Mouse (Mus musculus): ENCODE measurements around the gene Lsm7. TPM values are rescaled to one million over a fixed set of nuclear protein-coding genes. Genes with fewer than 3 reads are reported as not detected.
"Not testable (repeated sequence)": the region's sequence is repeated elsewhere in the genome, so short reads cannot be mapped to it uniquely, and the experiment has no call there.

Lsm7 gene
- total RNA-seq, 2 experiments from 2014 or later, result 29.9 to 35.0 TPM

- no peak for DNase-seq
Observed at GRCm38 (mm10) chr10:80832818-80833217, 22.2 kb downstream of the Lsm7 start.

- DNase-seq, result peak; percentile 62
Observed at GRCm38 (mm10) chr10:80831136-80831535, 23.9 kb downstream of the Lsm7 start.

GRCm38 (mm10) chr10:80829359-80830278, 25.4 kb downstream of the Lsm7 start:
- no peak for DNase-seq

DNA sequence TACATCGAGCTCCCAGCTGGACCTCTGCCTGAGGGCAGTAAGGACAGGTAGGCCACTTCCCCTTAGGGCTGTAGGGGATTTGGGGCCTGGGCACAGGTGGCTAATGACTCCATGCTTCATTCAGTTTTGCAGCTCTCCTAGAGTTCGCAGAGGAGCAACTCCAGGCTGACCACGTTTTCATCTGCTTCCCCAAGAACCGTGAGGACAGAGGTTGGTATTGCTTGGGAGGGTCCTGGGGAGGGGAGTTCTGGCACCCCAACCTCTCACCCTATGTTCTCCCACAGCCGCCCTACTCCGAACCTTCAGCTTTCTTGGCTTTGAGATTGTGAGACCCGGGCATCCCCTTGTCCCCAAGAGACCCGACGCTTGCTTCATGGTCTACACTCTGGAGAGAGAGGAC, 26.4 kb downstream of the Lsm7 start:
- not testable (repeated sequence) for DNase-seq

GRCm38 (mm10) chr10:80827870-80828420, 27.1 kb downstream of the Lsm7 start:
- DNase-seq, result no peak

GRCm38 (mm10) chr10:80827063-80827869, 27.7 kb downstream of the Lsm7 start:
- no peak for DNase-seq

- peak; percentile 98 for DNase-seq
Observed at GRCm38 (mm10) chr10:80826151-80827062, 28.6 kb downstream of the Lsm7 start, which contains the start of gene Oaz1. Gene Oaz1, plus strand, starts transcription at chr10:80826656.

DNA sequence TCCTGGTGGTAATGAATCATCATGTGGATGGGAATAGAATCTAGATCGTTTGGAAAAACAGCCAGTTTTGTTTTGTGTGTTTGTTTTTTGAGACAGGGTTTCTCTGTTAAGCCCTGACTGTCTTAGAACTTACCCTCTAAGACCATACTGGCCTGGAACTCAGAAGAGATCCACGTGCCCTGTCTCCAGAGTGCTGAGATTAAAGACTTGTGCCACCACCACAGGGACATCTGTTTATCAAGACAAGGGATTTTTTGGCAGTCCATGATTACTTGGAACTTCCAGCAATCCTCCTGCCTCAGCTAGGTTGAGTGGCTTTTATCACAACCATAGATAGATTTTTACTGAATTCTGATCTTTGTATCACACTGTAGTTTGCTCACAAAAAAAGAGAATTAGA, 30.2 kb downstream of the Lsm7 start:
- no peak for DNase-seq

GRCm38 (mm10) chr10:80823847-80824643, 31.0 kb downstream of the Lsm7 start:
- DNase-seq, result no peak

DNA sequence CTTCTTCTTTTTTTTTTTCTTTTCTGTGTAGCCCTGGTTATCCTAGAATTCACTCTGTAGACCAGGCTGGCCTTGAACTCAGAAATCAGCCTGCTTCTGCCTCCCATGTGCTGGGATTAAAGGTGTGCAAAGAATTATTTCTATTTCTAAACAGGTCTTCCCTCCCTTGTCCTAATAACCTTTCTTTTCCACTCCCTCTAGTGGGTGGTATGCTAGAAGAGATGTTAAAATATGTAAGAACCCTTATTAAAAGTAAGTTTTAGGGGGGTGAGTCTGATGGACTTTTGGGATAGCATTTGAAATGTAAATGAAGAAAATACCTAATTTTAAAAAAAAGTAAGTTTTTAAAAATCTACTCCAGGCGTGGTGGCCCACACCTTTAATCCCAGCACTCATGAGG, 31.7 kb downstream of the Lsm7 start:
- no peak for DNase-seq

GRCm38 (mm10) chr10:80822528-80822927, 32.5 kb downstream of the Lsm7 start:
- no peak for DNase-seq

GRCm38 (mm10) chr10:80821991-80822390, 33.0 kb downstream of the Lsm7 start:
- DNase-seq, result no peak

GRCm38 (mm10) chr10:80819406-80819805, 35.6 kb downstream of the Lsm7 start:
- DNase-seq, result no peak

DNA sequence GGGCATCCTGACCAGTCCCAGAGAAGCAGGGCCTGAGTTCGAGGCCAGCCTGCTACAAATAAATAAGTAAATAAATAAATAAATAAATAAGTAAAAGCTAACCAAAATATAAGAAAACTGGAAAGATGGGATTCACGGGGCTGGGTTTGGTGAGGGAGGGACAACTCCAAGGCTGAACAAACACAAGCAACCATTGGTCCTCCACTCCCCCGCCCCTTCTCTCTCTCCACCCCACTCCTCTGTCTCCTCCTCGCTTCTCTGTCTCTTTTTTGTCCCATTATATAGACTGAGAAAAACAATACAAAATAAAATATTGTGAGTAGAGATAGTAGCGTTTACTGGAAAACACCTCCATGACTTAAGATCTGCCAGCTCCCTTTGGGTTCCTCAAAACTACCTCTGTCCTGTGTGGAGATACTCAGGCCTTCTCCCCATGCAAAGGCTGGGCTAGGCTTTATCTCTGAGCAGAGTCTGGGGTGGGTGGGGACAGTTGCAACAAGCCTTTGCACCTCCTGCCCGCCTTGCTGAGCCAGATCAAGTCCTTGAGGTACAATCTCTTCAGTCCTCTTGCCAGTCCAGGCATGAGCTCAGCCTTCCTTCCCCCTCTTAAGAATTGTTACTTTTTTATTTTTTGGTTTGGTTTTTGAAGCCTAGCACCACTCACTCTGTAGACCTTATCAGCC, 36.3 kb downstream of the Lsm7 start:
- no peak for DNase-seq

DNA sequence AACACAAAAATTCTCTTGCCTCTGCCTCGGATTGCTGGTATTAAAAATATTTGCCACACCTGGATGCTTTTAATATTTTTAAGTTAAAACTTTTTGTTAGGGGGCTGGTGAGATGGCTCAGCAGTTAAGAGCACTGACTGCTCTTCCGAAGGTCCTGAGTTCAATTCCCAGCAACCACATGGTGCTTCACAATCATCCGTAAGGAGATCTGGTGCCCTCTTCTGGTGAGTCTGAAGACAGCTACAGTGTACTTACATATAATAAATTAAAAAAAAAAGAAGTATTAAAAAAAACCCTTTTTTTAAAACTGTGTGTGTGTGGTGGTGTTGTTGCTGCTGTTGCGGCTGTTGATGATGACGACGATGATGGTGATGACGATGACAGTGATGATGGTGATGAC, 37.1 kb downstream of the Lsm7 start:
- DNase-seq, result not testable (repeated sequence)

GRCm38 (mm10) chr10:80817164-80817563, 37.8 kb downstream of the Lsm7 start:
- DNase-seq, result no peak

- DNase-seq, result not testable (repeated sequence)
Observed at GRCm38 (mm10) chr10:80816303-80816702, 38.7 kb downstream of the Lsm7 start.

DNA sequence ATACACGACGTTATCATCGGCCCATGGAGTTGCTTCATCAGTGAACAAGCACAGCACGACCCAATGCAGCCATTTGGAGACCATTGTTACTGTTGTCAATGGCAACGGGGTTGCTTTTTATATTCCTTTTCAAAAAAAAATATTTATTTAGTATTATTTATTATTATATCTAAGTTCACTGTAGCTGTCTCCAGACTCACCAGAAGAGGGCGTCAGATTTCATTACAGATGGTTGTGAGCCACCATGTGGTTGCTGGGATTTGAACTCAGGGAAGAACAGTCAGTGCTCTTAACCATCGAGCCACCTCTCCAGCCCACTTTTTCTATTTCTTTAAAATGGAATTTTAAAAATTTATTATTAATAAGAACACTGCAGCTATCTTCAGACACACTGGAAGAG, 40.2 kb downstream of the Lsm7 start:
- DNase-seq, result no peak

DNA sequence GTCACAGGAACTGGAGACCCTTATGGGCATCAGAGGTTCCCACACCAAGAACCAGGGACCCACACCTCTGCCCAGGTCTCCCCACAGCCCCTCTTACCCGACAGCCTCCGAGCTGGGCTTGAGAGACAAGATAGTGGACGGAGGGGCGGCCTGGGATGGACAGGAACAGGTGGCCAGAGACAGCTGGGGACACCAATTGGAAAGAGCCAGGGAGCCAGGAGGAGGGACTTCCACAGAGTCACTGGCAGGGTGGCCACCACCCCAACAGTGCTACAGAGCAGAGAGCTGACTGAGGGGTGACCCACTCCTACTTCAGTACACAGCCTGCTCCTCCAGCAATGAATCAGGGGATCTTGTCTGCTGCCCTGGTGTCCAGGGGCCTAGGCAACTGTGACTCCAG, 41.6 kb downstream of the Lsm7 start, which contains the start of gene Jsrp1:
Gene Jsrp1 (minus strand): TSS at position 133 of the 400 bp plus-strand sequence.
- no peak for DNase-seq

- DNase-seq, result no peak
Observed at GRCm38 (mm10) chr10:80812391-80813041, 42.5 kb downstream of the Lsm7 start.

Data from heart, postnatal 4 days (tissue).